Mouse (Mus musculus): ENCODE measurements around the gene Tbl1x.

Tbl1x gene

GRCm38 (mm10) chrX:77607488-77607887, 96.7 kb downstream of the Tbl1x start:
- DNase-seq (ENCODE audit: low read depth, low spot score), result no peak

- no peak for DNase-seq (ENCODE audit: low read depth, low spot score)
These were observed 98.3 kb downstream of the Tbl1x start for GRCm38 (mm10) chrX:77608947-77609703.

- no peak for DNase-seq (ENCODE audit: low read depth, low spot score)
These were observed 101.1 kb downstream of the Tbl1x start for GRCm38 (mm10) chrX:77611938-77612337.

GRCm38 (mm10) chrX:77613041-77613440, 102.2 kb downstream of the Tbl1x start:
- no peak for DNase-seq (ENCODE audit: low read depth, low spot score)

GRCm38 (mm10) chrX:77615735-77616293, 105.0 kb downstream of the Tbl1x start:
- no peak for DNase-seq (ENCODE audit: low read depth, low spot score)

- no peak for DNase-seq (ENCODE audit: low read depth, low spot score)
These were observed 106.7 kb downstream of the Tbl1x start for GRCm38 (mm10) chrX:77617368-77618144.

GRCm38 (mm10) chrX:77630439-77630838, 119.6 kb downstream of the Tbl1x start:
- DNase-seq (ENCODE audit: low read depth, low spot score), result no peak

GRCm38 (mm10) chrX:77636499-77636898, 125.7 kb downstream of the Tbl1x start:
- DNase-seq (ENCODE audit: low read depth, low spot score), result no peak

GRCm38 (mm10) chrX:77638076-77638475, 127.3 kb downstream of the Tbl1x start:
- DNase-seq (ENCODE audit: low read depth, low spot score), result peak; percentile 33

- DNase-seq (ENCODE audit: low read depth, low spot score), result no peak
These were observed 129.5 kb downstream of the Tbl1x start for GRCm38 (mm10) chrX:77640301-77640700.

- no peak for DNase-seq (ENCODE audit: low read depth, low spot score)
These were observed 135.4 kb downstream of the Tbl1x start for GRCm38 (mm10) chrX:77646164-77646563.

- no peak for DNase-seq (ENCODE audit: low read depth, low spot score)
These were observed 139.4 kb downstream of the Tbl1x start for GRCm38 (mm10) chrX:77650246-77650645.

- DNase-seq (ENCODE audit: low read depth, low spot score), result no peak
These were observed 151.2 kb downstream of the Tbl1x start for GRCm38 (mm10) chrX:77662030-77662429.

- no peak for DNase-seq (ENCODE audit: low read depth, low spot score)
These were observed 152.5 kb downstream of the Tbl1x start for GRCm38 (mm10) chrX:77663276-77663675.

GRCm38 (mm10) chrX:77665030-77665429, 154.2 kb downstream of the Tbl1x start:
- no peak for DNase-seq (ENCODE audit: low read depth, low spot score)

- DNase-seq (ENCODE audit: low read depth, low spot score), result no peak
These were observed 156.1 kb downstream of the Tbl1x start for GRCm38 (mm10) chrX:77666911-77667310.

GRCm38 (mm10) chrX:77667441-77667840, 156.6 kb downstream of the Tbl1x start:
- no peak for DNase-seq (ENCODE audit: low read depth, low spot score)

GRCm38 (mm10) chrX:77669779-77670550, 159.2 kb downstream of the Tbl1x start:
- no peak for DNase-seq (ENCODE audit: low read depth, low spot score)
